Comparison of ENCODE assay signal across 7 mouse cellular contexts in the genomic region with DNA sequence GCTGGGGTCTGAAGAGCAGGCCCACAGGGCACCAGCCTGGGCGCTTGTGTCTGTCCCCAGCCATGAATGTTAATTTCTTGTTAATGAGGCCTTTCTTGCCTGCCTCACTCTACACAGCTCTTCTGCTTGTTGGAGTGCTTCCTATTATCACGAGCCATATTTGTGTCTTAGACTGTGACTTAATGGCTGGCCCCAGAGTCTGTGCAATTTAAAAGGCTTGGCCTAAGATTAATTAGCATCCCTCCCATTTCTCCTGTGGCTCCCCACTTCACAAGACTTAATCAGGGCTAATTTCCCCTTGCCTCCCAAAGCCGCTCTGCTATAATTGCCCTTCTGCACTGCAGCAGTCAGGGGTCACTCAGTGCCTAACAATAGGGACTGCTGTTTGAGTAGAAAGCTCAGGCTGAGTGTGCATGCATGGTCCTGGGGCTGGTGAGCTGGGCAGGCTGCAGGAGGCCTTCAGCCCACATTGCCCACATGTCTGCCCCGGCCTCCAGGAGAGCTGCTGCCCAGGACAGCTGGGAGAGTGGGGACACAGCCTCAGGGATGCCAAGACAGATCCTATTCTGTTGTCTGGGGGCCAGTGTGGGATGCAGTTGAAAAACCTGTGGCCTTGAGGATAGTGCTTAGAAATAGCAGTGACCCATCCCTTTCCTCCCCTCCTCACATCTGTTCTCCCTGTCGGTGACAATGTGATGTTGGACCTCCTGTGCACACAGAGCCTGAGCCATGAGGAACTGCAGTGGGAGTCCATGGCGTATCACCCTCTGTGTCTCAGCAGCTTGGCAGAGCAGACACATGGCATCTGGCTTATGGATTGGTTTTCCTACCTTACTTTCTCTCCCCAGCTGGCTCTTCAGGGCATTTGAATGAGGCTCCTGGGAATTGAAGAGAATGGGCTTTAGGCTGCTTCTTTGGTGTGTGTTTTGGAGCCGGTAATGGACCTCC. TPM values are rescaled to one million over a fixed set of nuclear protein-coding genes. Genes with fewer than 3 reads are reported as not detected.
DNase-seq lines count a peak whose midpoint lies in the region; ATAC-seq and TF ChIP-seq lines count a peak whose summit lies in the region.

No protein-coding gene starts in this region.

- ATAC-seq in intestine, embryonic 14.5 days (replicated peaks; ENCODE audit: low FRiP score, low TSS enrichment, low read depth): 0 out of 2 replicates have a peak, but pooled peaks have one; percentile 66
- no peak for ATAC-seq in intestine, postnatal 0 days
- peak; percentile 18; the same call in 1 of the 2 replicates for ATAC-seq in forebrain, postnatal 0 days
- no peak for ATAC-seq in midbrain, postnatal 0 days (ENCODE audit: low FRiP score)
- ATAC-seq in kidney, embryonic 14.5 days (ENCODE audit: low FRiP score, low TSS enrichment): no peak

- intact Hi-C loops in gastrocnemius, postnatal 14 days (cut with DNase I; ENCODE audit: low total_unique reads): no loop called here

- no peak overlapping the region for H3K4me3 ChIP-seq in intestine, embryonic 14.5 days (ENCODE audit: low read depth, low read length)
- no peak overlapping the region for H3K4me3 ChIP-seq in intestine, postnatal 0 days (ENCODE audit: low read depth, low read length)
- H3K4me3 ChIP-seq in forebrain, postnatal 0 days (ENCODE audit: low read depth, low read length): no peak overlapping the region
- no peak overlapping the region for H3K4me3 ChIP-seq in midbrain, postnatal 0 days (ENCODE audit: low read depth, low read length)
- H3K4me3 ChIP-seq in kidney, embryonic 14.5 days (ENCODE audit: low read length): no peak overlapping the region

- H3K4me2 ChIP-seq in intestine, embryonic 14.5 days (ENCODE audit: low read length): no peak overlapping the region
- H3K4me2 ChIP-seq in intestine, postnatal 0 days (replicated peaks; ENCODE audit: low read depth): no peak overlapping the region
- H3K4me2 ChIP-seq in forebrain, postnatal 0 days (ENCODE audit: low read depth): no peak overlapping the region
- no peak overlapping the region for H3K4me2 ChIP-seq in midbrain, postnatal 0 days (ENCODE audit: low read depth, low read length, poor library complexity, severe bottlenecking)
- H3K4me2 ChIP-seq in kidney, embryonic 14.5 days (replicated peaks; ENCODE audit: low read depth, low read length): no peak overlapping the region

- no peaks in the 10 kb centered on the region for H3K27me3 ChIP-seq in intestine, embryonic 14.5 days (replicated peaks; ENCODE audit: control insufficient read depth, insufficient read depth, low read length)
- H3K27me3 ChIP-seq in intestine, postnatal 0 days (replicated peaks; ENCODE audit: control insufficient read depth, insufficient read depth, low read length): no peaks in the 10 kb centered on the region
- no peaks in the 10 kb centered on the region for H3K27me3 ChIP-seq in forebrain, postnatal 0 days (ENCODE audit: insufficient read depth, low read length)
- H3K27me3 ChIP-seq in midbrain, postnatal 0 days (ENCODE audit: insufficient read depth, low read length): no peaks in the 10 kb centered on the region
- H3K27me3 ChIP-seq in kidney, embryonic 14.5 days (ENCODE audit: control insufficient read depth, insufficient read depth, low read length): no peaks in the 10 kb centered on the region

- no peak overlapping the region for H3K27ac ChIP-seq in intestine, embryonic 14.5 days (ENCODE audit: low read depth)
- no peak overlapping the region for H3K27ac ChIP-seq in intestine, postnatal 0 days (ENCODE audit: low read depth, low read length)
- no peak overlapping the region for H3K27ac ChIP-seq in forebrain, postnatal 0 days (ENCODE audit: low read depth, low read length)
- H3K27ac ChIP-seq in midbrain, postnatal 0 days (ENCODE audit: low read depth, low read length): no peak overlapping the region
- H3K27ac ChIP-seq in kidney, embryonic 14.5 days (ENCODE audit: low read depth, low read length): no peak overlapping the region

- WGBS in intestine, embryonic 14.5 days: 66% methylated on average over 7 of the region's 7 CpGs
- 80% methylated on average over 6 of the region's 7 CpGs for WGBS in intestine, postnatal 0 days
- WGBS in forebrain, postnatal 0 days: 17% methylated on average over 7 of the region's 7 CpGs
- WGBS in midbrain, postnatal 0 days: 67% methylated on average over 7 of the region's 7 CpGs
- 55% methylated on average over 7 of the region's 7 CpGs for WGBS in kidney, embryonic 14.5 days

- DNase-seq in intestine, embryonic 14.5 days (ENCODE audit: low spot score): no peak
- peak; percentile 50 for DNase-seq in embryo, embryonic 10.5 days (ENCODE audit: low spot score)
- DNase-seq in forebrain, postnatal 0 days: no peak
- DNase-seq in midbrain, postnatal 0 days (ENCODE audit: low spot score): peak; percentile 28
- DNase-seq in gastrocnemius, postnatal 14 days: no peak

- no peak overlapping the region for H3K9ac ChIP-seq in intestine, embryonic 14.5 days (ENCODE audit: low read length)
- H3K9ac ChIP-seq in intestine, postnatal 0 days (ENCODE audit: low read depth, low read length): no peak overlapping the region
- no peak overlapping the region for H3K9ac ChIP-seq in forebrain, postnatal 0 days
- H3K9ac ChIP-seq in midbrain, postnatal 0 days (replicated peaks; ENCODE audit: low read length, poor library complexity, severe bottlenecking): no peak overlapping the region
- H3K9ac ChIP-seq in kidney, embryonic 14.5 days (ENCODE audit: low read depth, low read length): no peak overlapping the region

- H3K4me1 ChIP-seq in intestine, embryonic 14.5 days (replicated peaks; ENCODE audit: control insufficient read depth, insufficient read depth, low read length): no peaks in the 10 kb centered on the region
- no peaks in the 10 kb centered on the region for H3K4me1 ChIP-seq in intestine, postnatal 0 days (replicated peaks; ENCODE audit: control insufficient read depth, insufficient read depth, low read length)
- H3K4me1 ChIP-seq in forebrain, postnatal 0 days (ENCODE audit: insufficient read depth): no peaks in the 10 kb centered on the region
- no peaks in the 10 kb centered on the region for H3K4me1 ChIP-seq in midbrain, postnatal 0 days (ENCODE audit: insufficient read depth, low read length)
- no peaks in the 10 kb centered on the region for H3K4me1 ChIP-seq in kidney, embryonic 14.5 days (ENCODE audit: control insufficient read depth, insufficient read depth, low read length)

- no peak for TF ChIP-seq CTCF in intestine, postnatal 0 days (IDR thresholded peaks at IDR 0.05; ENCODE audit: low read depth)
- no peak for TF ChIP-seq CTCF in forebrain, postnatal 0 days (IDR thresholded peaks at IDR 0.05; ENCODE audit: low read depth)
- TF ChIP-seq CTCF in midbrain, postnatal 0 days (IDR thresholded peaks at IDR 0.05): no peak

- H3K9me3 ChIP-seq in intestine, embryonic 14.5 days (ENCODE audit: control insufficient read depth, low read length): no peaks in the 10 kb centered on the region
- H3K9me3 ChIP-seq in intestine, postnatal 0 days (ENCODE audit: control insufficient read depth): no peaks in the 10 kb centered on the region
- H3K9me3 ChIP-seq in forebrain, postnatal 0 days (ENCODE audit: low read length): no peaks in the 10 kb centered on the region
- no peaks in the 10 kb centered on the region for H3K9me3 ChIP-seq in midbrain, postnatal 0 days (ENCODE audit: low read length)
- H3K9me3 ChIP-seq in kidney, embryonic 14.5 days (ENCODE audit: control insufficient read depth, low read length): no peaks in the 10 kb centered on the region

- H3K36me3 ChIP-seq in intestine, embryonic 14.5 days (ENCODE audit: control insufficient read depth, insufficient read depth, low read length): peaks cover 16% of the 10 kb centered on the region; the same call in 1 of the 2 replicates
- H3K36me3 ChIP-seq in intestine, postnatal 0 days (ENCODE audit: control insufficient read depth, insufficient read depth): peaks cover 32% of the 10 kb centered on the region; the same call in 1 of the 2 replicates
- H3K36me3 ChIP-seq in forebrain, postnatal 0 days (ENCODE audit: insufficient read depth): peaks cover 11% of the 10 kb centered on the region; the same call in 1 of the 2 replicates
- H3K36me3 ChIP-seq in midbrain, postnatal 0 days (ENCODE audit: insufficient read depth, low read length): peaks cover 8% of the 10 kb centered on the region
- H3K36me3 ChIP-seq in kidney, embryonic 14.5 days (ENCODE audit: control insufficient read depth, insufficient read depth, low read length): no peaks in the 10 kb centered on the region; the same call in 1 of the 2 replicates

RNA-seq across cellular contexts. Expression of gene D430042O09Rik, which starts 55.5 kb away (rescaled TPM):
- polyA plus RNA-seq in intestine, embryonic 14.5 days (2014; fragmentation: Nextera tagmentation; extraction: Ambion mirVana): 7.7 and 9.4 TPM in 2 replicates
- 2.6 and 3.1 TPM in 2 replicates for polyA plus RNA-seq in intestine, postnatal 0 days (2015; fragmentation: Nextera tagmentation; extraction: Ambion mirVana)
- 16.2 and 19.8 TPM in 2 replicates for total RNA-seq in forebrain, postnatal 0 days (2014; rRNA removed)
- 3.5 and 4.6 TPM in 2 replicates for polyA plus RNA-seq in forebrain, postnatal 0 days (2015; fragmentation: Nextera tagmentation; extraction: Ambion mirVana)
- total RNA-seq in midbrain, postnatal 0 days (2014; rRNA removed): 16.9 and 21.7 TPM in 2 replicates
- polyA plus RNA-seq in midbrain, postnatal 0 days (2015; fragmentation: Nextera tagmentation; extraction: Ambion mirVana): 3.5 and 4.3 TPM in 2 replicates
- polyA plus RNA-seq in kidney, embryonic 14.5 days (2014; fragmentation: Nextera tagmentation; extraction: Ambion mirVana): 7.3 and 11.5 TPM in 2 replicates
- 1 to 10 TPM; 5.2 to 6.4 TPM for total RNA-seq in gastrocnemius, postnatal 14 days (2021)

RNA-seq across cellular contexts. Expression of gene Gtf3c1, which starts 55.6 kb away (rescaled TPM):
- polyA plus RNA-seq in intestine, embryonic 14.5 days (2014; fragmentation: Nextera tagmentation; extraction: Ambion mirVana): 27.1 and 28.6 TPM in 2 replicates
- 6.8 and 8.0 TPM in 2 replicates for polyA plus RNA-seq in intestine, postnatal 0 days (2015; fragmentation: Nextera tagmentation; extraction: Ambion mirVana)
- total RNA-seq in forebrain, postnatal 0 days (2014; rRNA removed): 69.7 and 77.2 TPM in 2 replicates
- polyA plus RNA-seq in forebrain, postnatal 0 days (2015; fragmentation: Nextera tagmentation; extraction: Ambion mirVana): 14.3 and 19.0 TPM in 2 replicates
- total RNA-seq in midbrain, postnatal 0 days (2014; rRNA removed): 72.0 and 80.4 TPM in 2 replicates
- polyA plus RNA-seq in midbrain, postnatal 0 days (2015; fragmentation: Nextera tagmentation; extraction: Ambion mirVana): 18.1 and 20.9 TPM in 2 replicates
- polyA plus RNA-seq in kidney, embryonic 14.5 days (2014; fragmentation: Nextera tagmentation; extraction: Ambion mirVana): 20.0 and 35.5 TPM in 2 replicates
- total RNA-seq in gastrocnemius, postnatal 14 days (2021): 10 to 100 TPM; 29.9 to 31.9 TPM

Comparison
In these comparisons a context has a peak if more than half of its experiments do, and no peak if none do; other contexts are left out.
1. ATAC-seq: peak in intestine, embryonic 14.5 days (single experiment) and forebrain, postnatal 0 days (single experiment); none in intestine, postnatal 0 days (single experiment), midbrain, postnatal 0 days (single experiment) and kidney, embryonic 14.5 days (single experiment).
2. DNase-seq: peak in embryo, embryonic 10.5 days (single experiment) and midbrain, postnatal 0 days (single experiment); none in intestine, embryonic 14.5 days (single experiment), forebrain, postnatal 0 days (single experiment) and gastrocnemius, postnatal 14 days (single experiment).